Mouse (Mus musculus) MEL (cell line): Measurements from ENCODE around the gene Adgrf2. TPM values are rescaled to one million over a fixed set of nuclear protein-coding genes. Genes with fewer than 3 reads are reported as not detected.

Source experiments
- DNase-seq: peaks from one replicate; pipeline ENCODE4 v3.0.0; 2011; ENCODE audit warnings: low read depth, low spot score
- H3K27ac ChIP-seq: 2 replicates; pipeline ENCODE4 v1.5.1; 2012; ENCODE audit warnings: low read depth, mild to moderate bottlenecking, control low read depth, low read length, moderate library complexity; ENCODE audit not compliant: control insufficient read depth
- H3K27me3 ChIP-seq, 2 experiments: fragments of 150-350 bp in 1 of 2; sonication (generic) in 1 of 2; 2 replicates each; pipeline ENCODE4 v1.6.1; 2012; ENCODE audit warnings: low read length in 2 of 2, mild to moderate bottlenecking in 2 of 2, improper control_type of control experiment in 1 of 2, moderate library complexity in 1 of 2; ENCODE audit not compliant: insufficient read depth in 2 of 2, control insufficient read depth in 1 of 2
- H3K36me3 ChIP-seq, 2 experiments: 2 replicates each; pipeline ENCODE4 v1.6.1; 2012 to 2014; ENCODE audit warnings: low read length in 2 of 2, improper control_type of control experiment in 1 of 2, inconsistent platforms in 1 of 2, mild to moderate bottlenecking in 1 of 2; ENCODE audit not compliant: insufficient read depth in 2 of 2, control insufficient read depth in 1 of 2
- H3K4me1 ChIP-seq, 2 experiments: fragments of 150-350 bp in 1 of 2; sonication (generic) in 1 of 2; 2 replicates each; pipeline ENCODE4 v1.6.1; 2012; ENCODE audit warnings: low read length in 2 of 2, improper control_type of control experiment in 1 of 2, mild to moderate bottlenecking in 1 of 2; ENCODE audit not compliant: insufficient read depth in 2 of 2, control insufficient read depth in 1 of 2
- H3K4me3 ChIP-seq, 2 experiments: fragments of 150-350 bp in 1 of 2; sonication (generic) in 1 of 2; 2 replicates each; pipeline ENCODE4 v1.5.1; 2012; ENCODE audit warnings: low read depth in 2 of 2, low read length in 2 of 2, mild to moderate bottlenecking in 2 of 2, moderate library complexity in 2 of 2, control low read depth in 1 of 2, improper control_type of control experiment in 1 of 2; ENCODE audit not compliant: control insufficient read depth in 1 of 2, insufficient read depth in 1 of 2
- H3K79me2 ChIP-seq: 2 replicates; pipeline ENCODE4 v1.6.1; 2012; ENCODE audit warnings: mild to moderate bottlenecking, low read length, moderate library complexity; ENCODE audit not compliant: control insufficient read depth, poor library complexity, insufficient read depth
- H3K9ac ChIP-seq: 2 replicates; pipeline ENCODE4 v1.6.1; 2012; ENCODE audit warnings: low read depth, mild to moderate bottlenecking, control low read depth, low read length, moderate library complexity; ENCODE audit not compliant: control insufficient read depth, poor library complexity, severe bottlenecking
- H3K9me3 ChIP-seq: fragments of 150-350 bp; sonication (generic); replicated peaks from 2 replicates; pipeline ENCODE4 v1.6.1; 2012; ENCODE audit warnings: mild to moderate bottlenecking, low read length, improper control_type of control experiment, moderate library complexity; ENCODE audit not compliant: insufficient read depth
- CHD1 ChIP-seq: IDR thresholded peaks from 2 replicates; pipeline ENCODE4 v1.6.1; 2012; ENCODE audit warnings: low read depth, mild to moderate bottlenecking, inconsistent platforms, low read length, improper control_type of control experiment
- E2F4 ChIP-seq: IDR thresholded peaks from 2 replicates; pipeline ENCODE4 v1.6.1; 2011; ENCODE audit warnings: low read depth, low read length, improper control_type of control experiment, borderline replicate concordance
- EP300 ChIP-seq, 2 experiments: IDR thresholded peaks; 2 replicates each; pipeline ENCODE4 v1.6.1; 2011; ENCODE audit warnings: improper control_type of control experiment in 2 of 2, low read length in 2 of 2, low read depth in 1 of 2, mild to moderate bottlenecking in 1 of 2
- ETS1 ChIP-seq: IDR thresholded peaks from 2 replicates; pipeline ENCODE4 v1.6.1; 2012; ENCODE audit warnings: low read depth, mild to moderate bottlenecking, inconsistent platforms, low read length, improper control_type of control experiment, moderate library complexity
- GABPA ChIP-seq: IDR thresholded peaks from 2 replicates; pipeline ENCODE4 v1.6.1; 2012; ENCODE audit warnings: low read depth, mild to moderate bottlenecking, inconsistent platforms, low read length, improper control_type of control experiment, moderate library complexity
- HCFC1 ChIP-seq: IDR thresholded peaks from 2 replicates; pipeline ENCODE4 v1.6.1; 2012; ENCODE audit warnings: low read depth, mild to moderate bottlenecking, inconsistent platforms, low read length, improper control_type of control experiment, moderate library complexity
- KAT2A ChIP-seq: conservative IDR thresholded peaks from 2 replicates; pipeline ENCODE4 v1.6.1; 2012; ENCODE audit warnings: low read depth, low read length, improper control_type of control experiment, inconsistent platforms
- MAX ChIP-seq: IDR thresholded peaks from 2 replicates; pipeline ENCODE4 v1.6.1; 2011; ENCODE audit warnings: low read length, improper control_type of control experiment
- MAZ ChIP-seq: IDR thresholded peaks from 2 replicates; pipeline ENCODE4 v1.6.1; 2012; ENCODE audit warnings: low read depth, mild to moderate bottlenecking, inconsistent platforms, low read length, improper control_type of control experiment
- MEF2A ChIP-seq: IDR thresholded peaks from 2 replicates; pipeline ENCODE4 v1.6.1; 2014; ENCODE audit warnings: low read depth, mild to moderate bottlenecking, inconsistent platforms, low read length, improper control_type of control experiment; ENCODE audit not compliant: poor library complexity, insufficient replicate concordance, severe bottlenecking; ENCODE audit errors: extremely low read depth
- MXI1 ChIP-seq: IDR thresholded peaks from 2 replicates; pipeline ENCODE4 v1.6.1; 2011; ENCODE audit warnings: mild to moderate bottlenecking, low read depth, low read length, improper control_type of control experiment
- NELFE ChIP-seq: IDR thresholded peaks from 2 replicates; pipeline ENCODE4 v1.6.1; 2011; ENCODE audit warnings: low read depth, low read length, improper control_type of control experiment
- POLR2A ChIP-seq, 2 experiments: IDR thresholded peaks; 2 replicates each; pipeline ENCODE4 v1.6.1; 2011 to 2012; ENCODE audit warnings: low read length in 2 of 2, mild to moderate bottlenecking in 2 of 2, control low read depth in 1 of 2, improper control_type of control experiment in 1 of 2, low read depth in 1 of 2, moderate library complexity in 1 of 2; ENCODE audit not compliant: control insufficient read depth in 1 of 2, insufficient read depth in 1 of 2, poor library complexity in 1 of 2
- POLR2AphosphoS2 ChIP-seq: IDR thresholded peaks from 2 replicates; pipeline ENCODE4 v1.6.1; 2011; ENCODE audit warnings: low read length, improper control_type of control experiment
- RAD21 ChIP-seq: IDR thresholded peaks from 2 replicates; pipeline ENCODE4 v1.6.1; 2011; ENCODE audit warnings: mild to moderate bottlenecking, low read depth, low read length, improper control_type of control experiment
- RCOR1 ChIP-seq: IDR thresholded peaks from 2 replicates; pipeline ENCODE4 v1.6.1; 2012; ENCODE audit warnings: low read depth, mild to moderate bottlenecking, inconsistent platforms, low read length, improper control_type of control experiment
- SIN3A ChIP-seq: IDR thresholded peaks from 2 replicates; pipeline ENCODE4 v1.6.1; 2012; ENCODE audit warnings: low read length, improper control_type of control experiment, inconsistent platforms
- TAL1 ChIP-seq: IDR thresholded peaks from 2 replicates; pipeline ENCODE4 v1.6.1; 2012; ENCODE audit warnings: mild to moderate bottlenecking, inconsistent platforms, low read length, moderate library complexity, mixed read lengths
- TBP ChIP-seq: IDR thresholded peaks from 2 replicates; pipeline ENCODE4 v1.8.0; 2011; ENCODE audit warnings: low read depth, low read length, improper control_type of control experiment
- TCF12 ChIP-seq: IDR thresholded peaks from 2 replicates; pipeline ENCODE4 v1.6.1; 2014; ENCODE audit warnings: low read depth, mild to moderate bottlenecking, inconsistent platforms, low read length, improper control_type of control experiment, moderate library complexity
- USF1 ChIP-seq: IDR thresholded peaks from 2 replicates; pipeline ENCODE4 v1.6.1; 2014; ENCODE audit warnings: low read depth, mild to moderate bottlenecking, inconsistent platforms, low read length, improper control_type of control experiment, moderate library complexity
- ZC3H11A ChIP-seq: IDR thresholded peaks from 2 replicates; pipeline ENCODE4 v1.6.1; 2012; ENCODE audit warnings: low read depth, mild to moderate bottlenecking, inconsistent platforms, low read length, improper control_type of control experiment
- ZMIZ1 ChIP-seq: IDR thresholded peaks from 2 replicates; pipeline ENCODE4 v1.6.1; 2012; ENCODE audit warnings: low read depth, mild to moderate bottlenecking, inconsistent platforms, low read length, improper control_type of control experiment, moderate library complexity
- polyA plus RNA-seq, 2 experiments: library from polyadenylated mRNA; stranded (reverse) in 1 of 2; unstranded in 1 of 2; fragments of >175 nt in 1 of 2; fragments of >200 nt in 1 of 2; gene quantifications; 2 replicates each; pipeline versions ENCODE4 v1.2.1 to v1.2.4; 2012; ENCODE audit warnings: low replicate concordance in 2 of 2, low read depth in 1 of 2; ENCODE audit not compliant: insufficient read length in 2 of 2, insufficient read depth in 1 of 2, missing spikeins in 1 of 2
- total RNA-seq: library from RNA; depleted of rRNA; stranded (reverse); fragments of 300-350 nt; gene quantifications from 2 replicates; pipeline ENCODE4 v1.2.3, GENCODE M21; 2012

Gene Adgrf2
- total and polyA plus RNA-seq, 3 experiments = not detected

DNA sequence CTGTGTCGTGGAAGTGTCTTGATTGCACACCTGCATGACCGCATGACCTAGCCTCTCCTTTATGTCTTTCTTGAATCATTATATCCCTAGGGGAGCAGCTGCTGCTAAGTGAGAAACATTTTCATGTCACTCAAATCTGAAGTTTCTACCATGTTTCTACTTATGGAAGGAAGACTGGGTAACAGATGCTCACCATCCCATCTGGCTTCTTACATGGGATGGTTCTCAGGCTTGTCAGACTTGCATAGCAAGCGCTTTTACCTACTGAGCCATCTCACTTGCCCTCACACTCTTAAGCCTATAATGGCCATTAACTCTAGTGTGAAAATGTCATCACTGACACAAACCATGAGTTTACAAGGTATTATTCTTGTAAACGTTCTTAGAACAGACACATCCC is 36.4 kb downstream of the Adgrf2 start:
- Histone ChIP-seq H3K9ac (no peak overlapping the region), H3K4me3 (no peak overlapping the region), H3K4me1 (no peaks in the 10 kb centered on the region), H3K9me3 (no peaks in the 10 kb centered on the region), H3K27ac (no peak overlapping the region), H3K79me2 (no peaks in the 10 kb centered on the region), H3K36me3 (no peaks in the 10 kb centered on the region), H3K27me3 (no peaks in the 10 kb centered on the region)
- no peak for DNase-seq
- TF ChIP-seq TBP (no peak), CHD1 (no peak), HCFC1 (no peak), MXI1 (no peak), USF1 (no peak), POLR2A (IDR thresholded peaks at IDR 0.05; ENCODE audit: control insufficient read depth in 1 of 2, insufficient read depth in 1 of 2, low read depth in 1 of 2, low read length in 2 of 2, poor library complexity in 1 of 2) (no peak), ETS1 (no peak), MAX (no peak), POLR2AphosphoS2 (no peak), RCOR1 (no peak), RAD21 (no peak), NELFE (no peak), TAL1 (no peak)

DNA sequence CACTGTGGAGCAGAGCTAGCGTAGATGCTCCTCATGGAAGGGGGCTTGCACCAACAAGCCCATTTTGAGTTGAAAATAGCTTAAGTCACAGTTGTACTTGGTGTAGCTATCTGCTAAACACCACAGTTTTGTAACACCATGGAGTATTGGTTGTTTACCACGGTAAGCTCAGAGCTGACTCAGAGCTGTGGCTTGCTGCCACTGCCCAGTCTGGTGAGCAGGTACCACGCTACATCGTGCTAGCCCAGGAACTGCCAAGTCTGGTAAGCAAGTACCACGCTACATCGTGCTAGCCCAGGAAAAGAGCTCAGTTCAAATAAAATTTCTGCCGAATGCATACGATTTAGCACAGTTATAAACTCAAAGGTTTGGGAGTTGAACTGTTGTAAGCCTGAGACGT is 39.8 kb downstream of the Adgrf2 start:
- Histone ChIP-seq H3K4me3 (no peak overlapping the region), H3K27me3 (no peaks in the 10 kb centered on the region), H3K36me3 (no peaks in the 10 kb centered on the region), H3K79me2 (no peaks in the 10 kb centered on the region), H3K9ac (no peak overlapping the region), H3K4me1 (no peaks in the 10 kb centered on the region), H3K9me3 (no peaks in the 10 kb centered on the region), H3K27ac (no peak overlapping the region)
- DNase-seq = no peak
- TF ChIP-seq CHD1 (no peak), GABPA (no peak), MAZ (no peak), KAT2A (no peak), SIN3A (no peak), ZC3H11A (no peak), POLR2AphosphoS2 (no peak), MXI1 (no peak), TBP (no peak), MEF2A (no peak), TCF12 (no peak), EP300 (IDR thresholded peaks at IDR 0.05; ENCODE audit: low read depth in 1 of 2, low read length in 2 of 2) (no peak), E2F4 (no peak), ZMIZ1 (no peak), ETS1 (no peak)
- TF ChIP-seq, all 39 proteins: peak for 0
